Mouse (Mus musculus) thymus, adult 2 months (tissue): ENCODE results near the gene Ankrd33. TPM values are rescaled to one million over a fixed set of nuclear protein-coding genes. Genes with fewer than 3 reads are reported as not detected.
A peak's percentile ranks its signal among the peaks of the same experiment; 100 is the strongest.

Experiments used
- DNase-seq: peaks from one replicate; pipeline ENCODE4 v3.0.0; 2021
- H3K27ac ChIP-seq: fragments of 200-500 bp; 2 replicates; pipeline ENCODE4 v1.5.1; 2012; ENCODE audit warnings: low read length, control low read depth; ENCODE audit not compliant: control insufficient read depth, insufficient read depth
- H3K27me3 ChIP-seq: fragments of 200-500 bp; 2 replicates; pipeline ENCODE4 v1.6.1; 2012; ENCODE audit warnings: mild to moderate bottlenecking, low read length, moderate library complexity, mixed read lengths; ENCODE audit not compliant: control insufficient read depth, insufficient read depth
- H3K36me3 ChIP-seq: fragments of 200-500 bp; 2 replicates; pipeline ENCODE4 v1.6.1; 2012; ENCODE audit warnings: mild to moderate bottlenecking, low read length, moderate library complexity; ENCODE audit not compliant: control insufficient read depth, insufficient read depth
- H3K4me1 ChIP-seq: fragments of 200-500 bp; replicated peaks from 2 replicates; pipeline ENCODE4 v1.6.1; 2012; ENCODE audit warnings: low read length; ENCODE audit not compliant: control insufficient read depth, insufficient read depth
- H3K4me3 ChIP-seq: fragments of 200-500 bp; 2 replicates; pipeline ENCODE4 v1.5.1; 2012; ENCODE audit warnings: mild to moderate bottlenecking, low read length, control low read depth, moderate library complexity; ENCODE audit not compliant: control insufficient read depth, insufficient read depth
- CTCF ChIP-seq: fragments of 200-500 bp; IDR thresholded peaks from 2 replicates; pipeline ENCODE4 v1.5.1; 2012; ENCODE audit warnings: mild to moderate bottlenecking, control low read depth, low read length, moderate library complexity, borderline replicate concordance; ENCODE audit not compliant: control insufficient read depth, poor library complexity, insufficient read depth; ENCODE audit errors: extremely low read depth
- POLR2A ChIP-seq: fragments of 200-500 bp; IDR thresholded peaks from 2 replicates; pipeline ENCODE4 v1.6.1; 2012; ENCODE audit warnings: mild to moderate bottlenecking, low read length, control low read depth, moderate library complexity; ENCODE audit not compliant: control insufficient read depth, poor library complexity, insufficient read depth; ENCODE audit errors: extremely low read depth
- WGBS: fragments of 180-500 bp; shearing (Covaris S2); methylation state at CpG from one replicate; pipeline ENCODE4 v1.1.7; 2018; 5-methylcytosine and 5-hydroxymethylcytosine counted together
- polyA plus RNA-seq: library from polyadenylated mRNA; depleted of rRNA; stranded (reverse); fragments of >200 nt; gene quantifications from 2 replicates; pipeline ENCODE4 v1.2.3, GENCODE M21; 2012

Ankrd33 gene
- polyA plus RNA-seq, 1 experiment, result not detected

GRCm38 (mm10) chr15:101137455-101137854, 21.9 kb downstream of the Ankrd33 start:
- H3K4me3 ChIP-seq, result no peak overlapping the region
- H3K36me3 ChIP-seq, result no peaks in the 10 kb centered on the region
- TF ChIP-seq CTCF, result no peak
- peaks cover 36% of the 10 kb centered on the region for H3K4me1 ChIP-seq
- no peaks in the 10 kb centered on the region; the same call in 1 of the 2 replicates for H3K27me3 ChIP-seq
- no peak overlapping the region for H3K27ac ChIP-seq
- DNase-seq, result no peak
- 93% methylated on average over 11 of the region's 11 CpGs for WGBS

GRCm38 (mm10) chr15:101138675-101139074, 23.1 kb downstream of the Ankrd33 start:
- no peak overlapping the region for H3K4me3 ChIP-seq
- H3K27me3 ChIP-seq, result no peaks in the 10 kb centered on the region
- H3K36me3 ChIP-seq, result no peaks in the 10 kb centered on the region
- WGBS, result 94% methylated on average over 3 of the region's 3 CpGs
- no peak for DNase-seq
- H3K27ac ChIP-seq, result no peak overlapping the region
- TF ChIP-seq CTCF (no peak), POLR2A (no peak)
- H3K4me1 ChIP-seq, result peaks cover 36% of the 10 kb centered on the region

GRCm38 (mm10) chr15:101139885-101140284, 24.3 kb downstream of the Ankrd33 start:
- H3K4me1 ChIP-seq, result peaks cover 29% of the 10 kb centered on the region
- 17% methylated on average over 12 of the region's 12 CpGs for WGBS
- no peaks in the 10 kb centered on the region for H3K27me3 ChIP-seq
- no peak overlapping the region for H3K4me3 ChIP-seq
- no peak for DNase-seq
- H3K27ac ChIP-seq, result no peak overlapping the region
- TF ChIP-seq POLR2A, result no peak
- TF ChIP-seq CTCF, result no peak
- H3K36me3 ChIP-seq, result no peaks in the 10 kb centered on the region

DNA sequence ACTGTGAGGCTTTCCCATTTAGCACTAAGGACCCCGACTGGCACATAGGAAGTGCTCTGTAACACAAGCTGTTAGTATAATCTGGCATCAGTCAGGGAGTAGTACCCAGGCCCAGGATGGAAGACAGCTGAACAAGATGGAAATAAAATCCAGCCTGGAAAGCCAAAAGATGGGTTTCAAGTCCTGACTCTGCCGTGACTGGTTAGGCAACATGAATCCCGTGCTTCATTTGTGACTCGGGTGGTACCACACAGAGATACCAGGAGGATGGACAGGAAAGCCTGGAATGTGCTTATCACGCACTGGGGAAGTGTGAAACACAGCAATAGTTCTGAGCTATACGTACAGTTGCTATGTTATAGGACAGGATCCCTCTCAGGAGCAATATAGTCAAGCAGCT, 25.0 kb downstream of the Ankrd33 start:
- DNase-seq, result no peak
- Histone ChIP-seq H3K36me3 (no peaks in the 10 kb centered on the region), H3K27ac (no peak overlapping the region), H3K27me3 (no peaks in the 10 kb centered on the region), H3K4me3 (no peak overlapping the region), H3K4me1 (peaks cover 27% of the 10 kb centered on the region)
- WGBS, result 69% methylated on average over 6 of the region's 6 CpGs
- TF ChIP-seq POLR2A (no peak), CTCF (no peak)

DNA sequence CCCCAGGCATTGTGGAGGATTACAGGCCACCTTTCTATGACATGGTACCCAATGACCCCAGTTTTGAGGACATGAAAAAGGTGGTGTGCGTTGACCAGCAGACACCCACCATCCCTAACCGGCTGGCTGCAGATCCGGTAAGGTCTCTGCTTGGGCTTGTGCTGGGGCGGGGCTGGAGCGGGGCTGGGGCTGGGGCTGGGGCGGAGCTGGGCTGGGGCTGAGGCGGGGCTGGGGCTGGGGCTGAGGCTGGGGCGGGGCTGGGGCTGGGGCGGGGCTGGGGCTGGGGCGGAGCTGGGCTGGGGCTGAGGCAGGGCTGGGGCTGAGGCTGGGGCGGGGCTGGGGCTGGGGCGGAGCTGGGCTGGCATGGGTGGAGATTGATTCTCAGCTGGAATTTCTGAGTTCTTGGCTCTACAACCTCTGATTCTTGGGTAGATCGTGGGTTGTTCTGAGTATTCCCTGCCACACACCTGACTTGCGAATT, 25.5 kb downstream of the Ankrd33 start:
- TF ChIP-seq CTCF, result no peak
- TF ChIP-seq POLR2A, result no peak
- DNase-seq, result peak; percentile 63

DNA sequence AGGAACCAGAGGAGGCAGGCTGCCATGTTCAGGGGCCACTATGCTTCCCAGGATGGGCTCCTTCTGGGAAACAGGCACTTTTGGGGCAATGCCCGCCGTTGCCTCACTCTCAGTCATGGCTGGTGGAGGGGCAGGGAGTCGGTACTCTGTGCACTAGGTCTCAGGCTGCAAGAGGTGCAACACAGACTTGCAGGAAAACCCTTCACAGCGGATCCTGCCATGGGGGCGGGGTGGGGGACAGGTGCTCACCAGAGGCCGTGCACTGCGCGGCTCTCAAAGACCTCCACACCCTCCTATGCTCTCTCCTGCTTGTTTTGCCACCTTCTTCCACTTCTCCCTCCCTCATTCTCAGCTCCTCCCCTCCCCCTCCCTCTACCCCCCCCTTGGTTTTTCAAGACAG, 27.1 kb downstream of the Ankrd33 start:
- 85% methylated on average over 8 of the region's 8 CpGs for WGBS
- no peaks in the 10 kb centered on the region for H3K27me3 ChIP-seq
- DNase-seq, result no peak
- no peak overlapping the region for H3K27ac ChIP-seq
- H3K4me1 ChIP-seq, result peaks cover 43% of the 10 kb centered on the region
- no peak for TF ChIP-seq CTCF
- TF ChIP-seq POLR2A, result no peak
- no peaks in the 10 kb centered on the region for H3K36me3 ChIP-seq
- no peak overlapping the region for H3K4me3 ChIP-seq

More for the DNA sequence above, 25.5 kb downstream of the Ankrd33 start:
- Histone ChIP-seq H3K27me3 (no peaks in the 10 kb centered on the region), H3K27ac (no peak overlapping the region), H3K36me3 (no peaks in the 10 kb centered on the region), H3K4me1 (peaks cover 27% of the 10 kb centered on the region), H3K4me3 (no peak overlapping the region)
- WGBS, result 6% methylated on average over 9 of the region's 14 CpGs

DNA sequence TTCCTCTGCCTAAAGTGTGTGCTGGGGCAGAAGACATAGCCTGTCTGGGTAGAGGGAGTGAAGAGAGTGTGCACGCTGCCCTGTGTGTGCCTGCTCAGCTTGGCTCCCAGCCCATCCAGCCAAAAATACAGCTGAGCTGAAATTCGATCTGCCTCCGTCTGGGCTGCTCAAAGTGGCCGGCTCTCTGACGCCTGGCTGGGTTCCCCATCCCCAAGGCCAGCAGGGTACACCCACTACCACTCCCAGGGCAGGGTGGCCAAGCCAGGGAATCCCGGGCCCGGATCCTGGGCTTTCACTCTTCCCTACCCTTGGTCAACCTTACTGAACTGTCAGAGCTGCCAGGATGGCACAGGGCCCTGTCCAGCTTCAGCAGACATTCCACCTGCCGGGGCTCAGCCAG, 27.9 kb downstream of the Ankrd33 start:
- Histone ChIP-seq H3K27ac (no peak overlapping the region), H3K36me3 (no peaks in the 10 kb centered on the region), H3K27me3 (no peaks in the 10 kb centered on the region), H3K4me1 (peaks cover 50% of the 10 kb centered on the region), H3K4me3 (no peak overlapping the region)
- TF ChIP-seq CTCF (no peak), POLR2A (no peak)
- WGBS, result 89% methylated on average over 8 of the region's 8 CpGs
- no peak for DNase-seq

DNA sequence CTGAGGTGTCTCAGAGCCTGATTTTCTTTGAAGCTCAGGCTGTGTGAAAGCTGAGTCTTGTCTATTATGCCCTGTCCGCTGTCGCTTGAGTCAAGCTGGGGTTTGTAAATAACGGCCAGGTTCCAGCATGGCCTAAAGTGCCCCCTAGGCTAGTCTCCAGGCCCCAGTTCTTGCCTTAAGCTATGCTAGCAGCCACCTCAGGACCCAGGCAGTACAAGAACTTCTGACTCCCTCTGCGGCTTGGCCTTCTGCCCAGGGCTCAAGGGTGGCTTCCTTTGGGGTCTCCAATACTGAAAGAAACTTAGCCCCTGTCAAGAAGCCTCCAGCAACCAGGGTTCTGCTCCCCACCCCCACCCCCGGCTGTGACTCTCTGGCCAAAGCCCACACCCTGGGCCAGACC, 28.6 kb downstream of the Ankrd33 start:
- no peaks in the 10 kb centered on the region for H3K27me3 ChIP-seq
- no peak for DNase-seq
- H3K36me3 ChIP-seq, result no peaks in the 10 kb centered on the region
- no peak overlapping the region for H3K4me3 ChIP-seq
- WGBS, result 80% methylated on average over 5 of the region's 5 CpGs
- no peak for TF ChIP-seq CTCF
- no peak for TF ChIP-seq POLR2A
- peaks cover 50% of the 10 kb centered on the region for H3K4me1 ChIP-seq
- H3K27ac ChIP-seq, result no peak overlapping the region
